In the genomic region with DNA sequence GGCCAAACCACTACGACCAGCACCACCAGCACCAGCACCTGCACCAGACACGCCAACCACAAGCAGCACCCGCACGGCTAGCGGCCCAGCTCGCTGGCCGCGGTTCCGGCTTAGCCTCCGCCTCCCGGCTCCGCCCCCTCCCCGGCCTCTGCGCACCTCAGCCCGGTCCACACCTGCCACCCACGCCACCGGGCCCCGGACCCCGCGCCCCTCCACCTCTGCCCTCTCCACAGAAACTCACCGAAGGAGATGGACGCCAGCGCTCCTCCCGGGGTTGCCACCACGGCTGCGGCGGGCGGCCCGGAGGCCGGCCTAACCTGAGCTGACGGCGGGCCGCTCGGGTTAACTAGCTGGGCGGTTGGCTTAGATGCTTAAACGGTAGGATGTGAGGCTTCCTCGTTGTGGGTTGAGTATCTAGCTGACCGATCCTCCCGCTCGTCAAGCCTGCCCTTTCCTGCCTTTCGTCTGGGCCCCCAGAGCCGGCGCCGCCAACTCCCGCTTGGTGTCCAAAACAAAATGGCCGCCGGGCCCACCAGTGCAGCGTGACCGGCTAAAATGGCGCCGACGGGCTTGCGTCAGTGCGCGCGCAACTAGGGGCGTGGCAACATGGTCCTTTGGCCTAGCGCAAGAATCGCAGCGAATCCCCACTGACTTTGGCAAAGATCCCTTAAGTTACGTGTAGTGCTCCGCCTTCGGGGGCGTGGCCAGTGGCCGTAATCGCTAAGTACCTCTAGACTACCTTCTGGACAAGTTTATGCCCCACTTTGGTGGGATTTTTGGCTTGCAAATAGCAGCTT, we compare ENCODE assay signal across 8 mouse cellular contexts. TPM values are rescaled to one million over a fixed set of nuclear protein-coding genes. Genes with fewer than 3 reads are reported as not detected.
DNase-seq lines count a peak whose midpoint lies in the region; ATAC-seq lines count a peak whose summit lies in the region.

TSS of gene Chtop (minus strand) at position 549 of the 797 bp plus-strand sequence.

- peak within 1 kb of the TSS; percentile 99 for H3K9ac ChIP-seq in lung, embryonic 16.5 days (ENCODE audit: low read length)

- peak within 1 kb of the TSS; percentile 93 for H3K27ac ChIP-seq in lung, embryonic 16.5 days (ENCODE audit: low read length)

- H3K27me3 ChIP-seq in lung, embryonic 16.5 days (ENCODE audit: control insufficient read depth, insufficient read depth, low read depth, low read length) = no peaks in the 10 kb centered on the region

- H3K9me3 ChIP-seq in lung, embryonic 16.5 days (ENCODE audit: control insufficient read depth, low read length) = no peaks in the 10 kb centered on the region

- DNase-seq in MEL-GATA-1-ER (ENCODE audit: extremely low read depth, low read depth) = peak; percentile 97
- DNase-seq in cerebellum, adult 8-10 months = peak; percentile 99
- peak; percentile 99 for DNase-seq in forelimb bud, embryonic 11.5 days (ENCODE audit: low read depth, low spot score)
- DNase-seq in layer of hippocampus, adult 9-10 months (ENCODE audit: low spot score) = peak; percentile 95
- peak; percentile 98 for DNase-seq in ovary, postnatal 10 days (ENCODE audit: low spot score)
- DNase-seq in thymus, postnatal 10 days (ENCODE audit: low spot score in 2 of 2) = peak; percentile 98 to 100

- H3K4me2 ChIP-seq in lung, embryonic 16.5 days (ENCODE audit: low read depth, low read length) = peak within 1 kb of the TSS; percentile 86

- peaks cover 24% of the 10 kb centered on the region for H3K4me1 ChIP-seq in lung, embryonic 16.5 days (replicated peaks; ENCODE audit: control insufficient read depth, insufficient read depth, low read length)

- under 1% methylated on average over 60 of the region's 66 CpGs for WGBS in lung, embryonic 16.5 days

- H3K4me3 ChIP-seq in lung, embryonic 16.5 days (ENCODE audit: low read length) = peak within 1 kb of the TSS; percentile 98

- peak; percentile 77 to 82 for ATAC-seq in hematopoietic stem cell, adult 5-6 weeks (replicated peaks in 1 of 2; ENCODE audit: insufficient read depth in 1 of 2, low FRiP score in 2 of 2, low TSS enrichment in 1 of 2, low read depth in 1 of 2, poor library complexity in 2 of 2, severe bottlenecking in 2 of 2)
- peak; percentile 94 for ATAC-seq in lung, embryonic 16.5 days (ENCODE audit: low read depth)

- peaks cover 18% of the 10 kb centered on the region for H3K36me3 ChIP-seq in lung, embryonic 16.5 days (ENCODE audit: control insufficient read depth, insufficient read depth, low read length)

RNA-seq across cellular contexts. Expression of gene Chtop, which starts in this region (rescaled TPM):
- total RNA-seq in hematopoietic stem cell, adult 5-6 weeks (2017) = 109 and 142 TPM in 2 replicates
- 118 and 125 TPM in 2 replicates for polyA plus RNA-seq in lung, embryonic 16.5 days (2015; fragmentation: Nextera tagmentation; extraction: Ambion mirVana)

Comparison
In these comparisons a context has a peak if more than half of its experiments do, and no peak if none do; other contexts are left out.
1. Peak in every context shown above with its lines: DNase-seq, ATAC-seq, H3K4me3 ChIP-seq and H3K27ac ChIP-seq.